Mouse (Mus musculus) heart, adult 2 months (tissue): ENCODE data around the gene Micall2.
A peak's percentile ranks its signal among the peaks of the same experiment; 100 is the strongest.

Experiments
- CTCF ChIP-seq: fragments of 200-600 bp; IDR thresholded peaks from 2 replicates; pipeline ENCODE4 v1.8.1; 2022; ENCODE audit warnings: antibody characterized with exemption, mild to moderate bottlenecking, moderate library complexity
- POLR2A ChIP-seq: fragments of 200-500 bp; IDR thresholded peaks from 2 replicates; pipeline ENCODE4 v1.6.1; 2011; ENCODE audit warnings: mild to moderate bottlenecking, low read depth, low read length, control low read depth; ENCODE audit not compliant: insufficient read depth

GRCm38 (mm10) chr5:139687646-139688045 lies 48.5 kb downstream of the Micall2 start:
- TF ChIP-seq POLR2A (no peak), CTCF (peak; percentile 74)
